Mouse (Mus musculus): ENCODE measurements at regions not wholly inside any gene's neighbourhood (a gene's known extent, or its start where the extent isn't known, plus 50 kb on each side); places are given as distances from the start of the nearest gene placed in this dataset.

- TF ChIP-seq CTCF (conservative IDR thresholded peaks at IDR 0.05; ENCODE audit: low read length) (no peak), NANOG (IDR thresholded peaks at IDR 0.05; ENCODE audit: borderline replicate concordance, low read length) (no peak)
These were observed 146.9 kb upstream of the Tmem45b start for GRCm38 (mm10) chr9:31611036-31611695.
